Mouse (Mus musculus) myocyte (in vitro differentiated cells): ENCODE measurements around the gene Cpeb1. TPM values are rescaled to one million over a fixed set of nuclear protein-coding genes. Genes with fewer than 3 reads are reported as not detected.

Source experiments
- H3K27me3 ChIP-seq: one replicate; pipeline ENCODE4 v1.6.1; 2011; ENCODE audit not compliant: control insufficient read depth, insufficient read depth, insufficient read length
- H3K36me3 ChIP-seq: one replicate; pipeline ENCODE4 v1.6.1; 2011; ENCODE audit not compliant: control insufficient read depth, insufficient read depth
- H3K4me2 ChIP-seq: one replicate; pipeline ENCODE4 v1.6.1; 2011; ENCODE audit warnings: low read depth, control low read depth
- H3K4me3 ChIP-seq: one replicate; pipeline ENCODE4 v1.5.1; 2011; ENCODE audit warnings: mild to moderate bottlenecking, control low read depth, moderate library complexity
- H3K79me2 ChIP-seq: one replicate; pipeline ENCODE4 v1.6.1; 2011; ENCODE audit not compliant: control insufficient read depth, insufficient read depth
- H3ac ChIP-seq: one replicate; pipeline ENCODE4 v1.6.1; 2011; ENCODE audit not compliant: control insufficient read depth, insufficient read length
- CEBPB ChIP-seq: IDR thresholded peaks from 2 replicates; pipeline ENCODE4 v1.6.1; 2011; ENCODE audit warnings: mild to moderate bottlenecking, moderate library complexity; ENCODE audit not compliant: poor library complexity, insufficient read depth, severe bottlenecking
- E2F4 ChIP-seq: IDR thresholded peaks from one replicate; pipeline ENCODE4 v1.6.1; 2011; ENCODE audit warnings: mild to moderate bottlenecking, control low read depth, moderate library complexity; ENCODE audit not compliant: insufficient read depth
- MAX ChIP-seq: IDR thresholded peaks from one replicate; pipeline ENCODE4 v1.6.1; 2011; ENCODE audit warnings: low read depth, mild to moderate bottlenecking, control low read depth
- MYOD1 ChIP-seq, 3 experiments: IDR thresholded peaks; one replicate each; pipeline ENCODE4 v1.6.1; 2011; ENCODE audit warnings: control low read depth in 2 of 3, low read depth in 2 of 3, mild to moderate bottlenecking in 2 of 3, moderate library complexity in 1 of 3; ENCODE audit not compliant: insufficient read length in 2 of 3, control insufficient read depth in 1 of 3
- MYOG ChIP-seq, 3 experiments: IDR thresholded peaks; one replicate each; pipeline ENCODE4 v1.6.1; 2011; ENCODE audit warnings: control low read depth in 2 of 3, low read depth in 2 of 3, mild to moderate bottlenecking in 2 of 3; ENCODE audit not compliant: insufficient read length in 2 of 3, control insufficient read depth in 1 of 3, insufficient read depth in 1 of 3
- POLR2A ChIP-seq: IDR thresholded peaks from one replicate; pipeline ENCODE4 v1.6.1; 2011; ENCODE audit warnings: low read depth, mild to moderate bottlenecking, control low read depth, moderate library complexity; ENCODE audit not compliant: insufficient read length
- POLR2AphosphoS2 ChIP-seq: IDR thresholded peaks from one replicate; pipeline ENCODE4 v1.6.1; 2011; ENCODE audit warnings: low read depth, control low read depth; ENCODE audit not compliant: insufficient read length
- REST ChIP-seq: IDR thresholded peaks from one replicate; pipeline ENCODE4 v1.6.1; 2011; ENCODE audit warnings: mild to moderate bottlenecking, control low read depth, moderate library complexity; ENCODE audit not compliant: insufficient read depth, insufficient read length
- SRF ChIP-seq: IDR thresholded peaks from one replicate; pipeline ENCODE4 v1.6.1; 2011; ENCODE audit warnings: low read depth; ENCODE audit not compliant: control insufficient read depth, insufficient read length
- TCF12 ChIP-seq: IDR thresholded peaks from one replicate; pipeline ENCODE4 v1.6.1; 2011; ENCODE audit warnings: mild to moderate bottlenecking, control low read depth; ENCODE audit not compliant: poor library complexity, insufficient read depth, severe bottlenecking
- TCF3 ChIP-seq: IDR thresholded peaks from one replicate; pipeline ENCODE4 v1.6.1; 2011; ENCODE audit warnings: low read depth, control low read depth; ENCODE audit not compliant: insufficient read length
- USF1 ChIP-seq: IDR thresholded peaks from one replicate; pipeline ENCODE4 v1.6.1; 2011; ENCODE audit warnings: low read depth, mild to moderate bottlenecking, control low read depth, moderate library complexity
- polyA plus RNA-seq: library from polyadenylated mRNA; unstranded; fragments of >200 nt; fragmentation: generic; extraction: Trizol; gene quantifications from one replicate; pipeline ENCODE4 v1.2.1, GENCODE M21; 2012; ENCODE audit warnings: missing spikeins

Gene Cpeb1
- polyA plus RNA-seq, 1 experiment: 1.3 TPM

DNA sequence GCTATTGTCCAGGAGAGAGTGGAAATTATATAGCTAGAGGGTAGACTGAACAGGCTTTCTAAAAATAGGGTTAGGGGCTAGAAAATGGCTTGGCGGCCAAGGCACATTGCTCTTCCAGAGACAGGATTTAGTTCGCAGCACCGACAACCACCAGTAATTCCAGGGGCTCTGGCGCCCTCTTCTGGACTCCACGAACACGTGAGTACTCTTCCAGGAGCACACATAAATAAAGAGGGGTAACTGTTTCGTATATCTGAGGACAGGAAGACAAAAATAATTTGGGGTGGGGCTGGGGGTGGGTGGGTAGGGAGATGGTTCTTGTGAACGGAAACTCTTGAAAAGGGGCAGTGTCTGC lies 118.9 kb downstream of the Cpeb1 start:
- TF ChIP-seq MYOG (IDR thresholded peaks at IDR 0.05; ENCODE audit: control insufficient read depth in 1 of 3, insufficient read depth in 1 of 3, insufficient read length in 2 of 3, low read depth in 2 of 3): no peak
- no peaks in the 10 kb centered on the region for H3K27me3 ChIP-seq
- H3K4me3 ChIP-seq: no peak overlapping the region
- H3K4me2 ChIP-seq: no peak overlapping the region
- H3K79me2 ChIP-seq: peaks cover 17% of the 10 kb centered on the region
- peaks cover 37% of the 10 kb centered on the region for H3K36me3 ChIP-seq
- H3ac ChIP-seq: no peak overlapping the region

DNA sequence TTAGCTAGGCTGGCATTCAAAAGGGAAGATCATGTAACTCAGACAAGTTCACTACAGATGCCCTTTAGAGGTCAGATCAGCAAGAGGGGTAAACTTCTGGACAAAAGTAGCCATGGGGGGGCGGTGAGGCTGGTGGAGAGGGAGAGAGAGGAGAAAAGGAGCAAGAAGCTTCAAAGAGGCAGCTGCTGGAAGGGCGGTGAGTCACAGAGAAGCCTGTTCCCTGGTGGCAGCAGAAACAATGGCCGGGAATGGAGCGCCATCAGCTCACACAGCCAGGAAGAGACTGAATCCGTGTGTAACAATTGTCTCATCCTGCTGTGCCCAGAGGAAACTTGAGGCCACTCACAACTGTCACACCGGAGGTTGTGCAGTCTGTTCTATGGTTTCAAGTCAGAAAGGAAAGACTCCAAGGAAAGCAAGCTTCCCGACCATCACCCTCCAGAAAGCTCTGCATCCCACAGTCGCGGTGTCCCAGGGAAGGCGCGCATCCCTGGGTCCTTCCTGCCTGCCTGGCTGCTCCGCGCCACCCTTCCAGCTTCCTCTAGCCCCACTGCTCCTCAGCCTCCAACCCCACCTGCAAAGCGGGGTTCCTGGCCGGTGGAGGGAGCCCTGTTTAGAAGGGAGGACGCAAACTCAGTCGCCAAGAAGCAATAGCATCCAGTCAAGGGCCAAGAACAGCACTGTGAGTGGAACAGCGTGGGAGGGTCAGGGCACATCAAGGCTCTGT lies 119.4 kb downstream of the Cpeb1 start:
- H3K27me3 ChIP-seq: no peaks in the 10 kb centered on the region
- peaks cover 31% of the 10 kb centered on the region for H3K36me3 ChIP-seq
- H3K79me2 ChIP-seq: peaks cover 15% of the 10 kb centered on the region
- no peak overlapping the region for H3K4me3 ChIP-seq
- no peak overlapping the region for H3ac ChIP-seq
- peak in 2 of 3 experiments; percentile 76 to 81 for TF ChIP-seq MYOD1 (IDR thresholded peaks at IDR 0.05; ENCODE audit: control insufficient read depth in 1 of 3, insufficient read length in 2 of 3, low read depth in 2 of 3)
- no peak for TF ChIP-seq TCF3
- TF ChIP-seq E2F4: no peak
- peak; percentile 32 for TF ChIP-seq POLR2A
- peak; percentile 14 to 88 (median 24) for TF ChIP-seq MYOG (IDR thresholded peaks at IDR 0.05; ENCODE audit: control insufficient read depth in 1 of 3, insufficient read depth in 1 of 3, insufficient read length in 2 of 3, low read depth in 2 of 3)
- no peak overlapping the region for H3K4me2 ChIP-seq

DNA sequence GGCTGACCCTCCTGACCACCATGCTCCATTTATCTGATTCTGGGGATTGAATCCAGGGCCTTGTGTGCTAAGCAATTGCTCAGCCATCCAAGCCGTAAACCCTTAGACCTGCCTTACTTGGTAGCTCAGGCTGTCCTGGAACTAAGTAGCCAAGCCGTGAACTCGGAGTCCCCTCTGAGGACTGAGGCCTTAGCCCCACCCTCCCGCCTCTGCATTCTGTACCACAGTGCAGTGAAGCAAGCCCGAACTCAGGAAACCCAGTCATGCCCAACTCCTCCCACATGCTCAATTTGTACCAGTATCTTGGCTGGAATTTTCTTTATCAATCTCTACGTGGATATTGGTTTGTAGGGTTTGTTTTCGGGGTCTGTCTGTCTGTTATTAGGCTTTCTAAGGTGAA lies 123.4 kb downstream of the Cpeb1 start:
- peaks cover 19% of the 10 kb centered on the region for H3K36me3 ChIP-seq
- H3K4me3 ChIP-seq: no peak overlapping the region
- TF ChIP-seq MYOG (IDR thresholded peaks at IDR 0.05; ENCODE audit: control insufficient read depth in 1 of 3, insufficient read depth in 1 of 3, insufficient read length in 2 of 3, low read depth in 2 of 3): no peak
- no peak for TF ChIP-seq POLR2AphosphoS2
- TF ChIP-seq TCF12: no peak
- no peak for TF ChIP-seq SRF
- TF ChIP-seq MAX: no peak
- TF ChIP-seq MYOD1 (IDR thresholded peaks at IDR 0.05; ENCODE audit: control insufficient read depth in 1 of 3, insufficient read length in 2 of 3, low read depth in 2 of 3): no peak
- no peak for TF ChIP-seq TCF3
- no peak for TF ChIP-seq POLR2A
- no peak for TF ChIP-seq CEBPB
- no peak for TF ChIP-seq USF1
- TF ChIP-seq REST: no peak
- no peak for TF ChIP-seq E2F4
- H3ac ChIP-seq: no peak overlapping the region
- no peaks in the 10 kb centered on the region for H3K79me2 ChIP-seq
- H3K4me2 ChIP-seq: no peak overlapping the region
- H3K27me3 ChIP-seq: no peaks in the 10 kb centered on the region

DNA sequence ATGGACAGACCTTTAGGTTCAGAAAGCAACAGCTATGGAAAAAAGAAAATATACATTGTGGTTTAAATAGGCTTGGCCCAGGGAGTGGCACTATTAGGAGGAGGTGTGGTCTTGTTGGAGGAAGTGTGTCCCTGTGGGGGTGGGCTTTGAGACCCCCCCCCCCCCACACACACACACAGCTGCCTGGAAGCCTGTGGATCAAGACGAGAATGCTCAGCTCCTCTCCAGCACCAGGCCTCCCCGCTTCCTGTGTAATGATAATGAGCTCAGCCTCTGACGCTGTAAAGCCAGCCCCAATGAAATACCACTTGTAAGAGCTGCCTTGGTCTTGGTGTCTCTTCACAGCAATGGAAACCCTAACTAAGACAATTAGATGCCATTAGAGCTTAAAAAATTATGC lies 124.5 kb downstream of the Cpeb1 start:
- TF ChIP-seq E2F4 (no peak), USF1 (no peak), MYOD1 (IDR thresholded peaks at IDR 0.05; ENCODE audit: control insufficient read depth in 1 of 3, insufficient read length in 2 of 3, low read depth in 2 of 3) (no peak), MYOG (IDR thresholded peaks at IDR 0.05; ENCODE audit: control insufficient read depth in 1 of 3, insufficient read depth in 1 of 3, insufficient read length in 2 of 3, low read depth in 2 of 3) (no peak), TCF12 (no peak), REST (no peak), TCF3 (no peak), MAX (no peak), POLR2AphosphoS2 (no peak), CEBPB (no peak), POLR2A (no peak)
- Histone ChIP-seq H3K79me2 (no peaks in the 10 kb centered on the region), H3K4me3 (no peak overlapping the region), H3K36me3 (peaks cover 19% of the 10 kb centered on the region), H3K4me2 (no peak overlapping the region), H3ac (no peak overlapping the region), H3K27me3 (no peaks in the 10 kb centered on the region)

DNA sequence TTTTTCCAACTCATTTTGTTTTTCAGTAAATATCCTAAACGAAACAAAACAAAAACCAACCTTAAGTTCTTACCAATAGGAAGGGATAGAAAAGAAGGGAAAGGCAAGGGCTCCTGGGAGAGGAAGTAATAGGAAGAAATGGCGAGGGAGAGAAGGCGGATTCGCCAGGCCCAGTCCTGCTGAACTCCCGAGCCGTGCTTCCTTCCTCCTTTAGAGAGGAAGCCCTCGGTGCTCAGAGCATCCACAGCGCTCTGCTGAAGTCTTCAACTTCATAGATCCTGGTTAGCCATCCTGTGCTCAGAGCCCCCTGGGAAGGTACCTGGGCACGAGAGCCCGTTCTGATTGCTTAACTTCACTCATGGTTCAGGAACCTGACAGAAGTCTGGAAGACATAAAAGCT lies 127.6 kb downstream of the Cpeb1 start:
- peaks cover 8% of the 10 kb centered on the region for H3K36me3 ChIP-seq
- H3K27me3 ChIP-seq: no peaks in the 10 kb centered on the region
- TF ChIP-seq POLR2A (no peak), USF1 (no peak), TCF12 (no peak)
- H3K4me3 ChIP-seq: no peak overlapping the region
- H3K4me2 ChIP-seq: no peak overlapping the region
- H3K79me2 ChIP-seq: no peaks in the 10 kb centered on the region
- no peak overlapping the region for H3ac ChIP-seq
